In the genomic region with DNA sequence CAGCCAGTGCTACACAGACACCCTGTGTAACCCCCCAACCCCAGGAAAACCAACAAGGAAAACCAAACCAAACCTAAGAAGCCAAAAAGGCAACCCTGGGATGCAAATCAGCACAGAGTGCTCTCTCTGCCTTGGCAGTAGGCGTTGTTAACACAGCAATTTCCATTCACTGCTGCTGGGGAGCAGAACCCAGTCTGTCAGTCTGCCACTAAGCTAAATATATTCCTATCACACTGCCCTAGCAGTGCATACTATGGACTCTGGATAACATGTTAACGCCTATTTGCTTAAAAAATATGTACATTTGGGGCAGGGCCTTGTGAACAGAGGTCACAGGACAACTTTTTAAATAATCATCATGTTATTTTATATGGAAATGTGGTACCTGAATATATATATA, we compare ENCODE assay signal across 20 mouse cellular contexts. TPM values are rescaled to one million over a fixed set of nuclear protein-coding genes. Genes with fewer than 3 reads are reported as not detected.
DNase-seq lines count a peak whose midpoint lies in the region; ATAC-seq and TF ChIP-seq lines count a peak whose summit lies in the region.
"Had no signal": no experiment of that assay in that cellular context is flagged by ENCODE, and none has a peak within 500 bp of the region (broad histone marks: within the 10 kb centered on the region; RNA-seq: fewer than 3 reads in every experiment).

No protein-coding gene starts in this region.

- peaks cover 17% of the 10 kb centered on the region for H3K4me1 ChIP-seq in heart, embryonic 10.5 days
- peaks cover 20% of the 10 kb centered on the region for H3K4me1 ChIP-seq in liver, postnatal 0 days (ENCODE audit: insufficient read depth)
- H3K4me1 ChIP-seq in liver, embryonic 12.5 days: peaks cover 56% of the 10 kb centered on the region
- H3K4me1 ChIP-seq in intestine, embryonic 16.5 days (ENCODE audit: control insufficient read depth, insufficient read depth, low read length): peaks cover 24% of the 10 kb centered on the region

- TF ChIP-seq CTCF in liver, postnatal 0 days (IDR thresholded peaks at IDR 0.05; ENCODE audit: low read depth): no peak

- no peak for TF ChIP-seq EP300 in liver, postnatal 0 days (IDR thresholded peaks at IDR 0.05; ENCODE audit: low read depth)

- no peak for ATAC-seq in liver, postnatal 0 days
- ATAC-seq in liver, embryonic 12.5 days: no peak
- peak; percentile 34 for ATAC-seq in intestine, embryonic 16.5 days

- H3K27me3 ChIP-seq in heart, embryonic 10.5 days (ENCODE audit: insufficient read depth, poor library complexity, severe bottlenecking): no peaks in the 10 kb centered on the region
- no peaks in the 10 kb centered on the region for H3K27me3 ChIP-seq in liver, postnatal 0 days (ENCODE audit: insufficient read depth, low read length)
- no peaks in the 10 kb centered on the region for H3K27me3 ChIP-seq in liver, embryonic 12.5 days (replicated peaks)
- H3K27me3 ChIP-seq in intestine, embryonic 16.5 days (replicated peaks; ENCODE audit: control insufficient read depth, insufficient read depth, low read length): no peaks in the 10 kb centered on the region
- H3K27me3 ChIP-seq: embryonic facial prominence, embryonic 15.5 days; heart, embryonic 12.5 days; liver, embryonic 15.5 days; neural tube, embryonic 12.5 days had no signal

- peaks cover 17% of the 10 kb centered on the region; the same call in 1 of the 2 replicates for H3K36me3 ChIP-seq in heart, embryonic 10.5 days
- H3K36me3 ChIP-seq in liver, postnatal 0 days (replicated peaks; ENCODE audit: insufficient read depth, low read length): no peaks in the 10 kb centered on the region; the same call in 1 of the 2 replicates
- H3K36me3 ChIP-seq in liver, embryonic 12.5 days: peaks cover 21% of the 10 kb centered on the region
- H3K36me3 ChIP-seq in intestine, embryonic 16.5 days (ENCODE audit: control insufficient read depth, insufficient read depth, low read length): peaks cover 5% of the 10 kb centered on the region; the same call in 1 of the 2 replicates

- no peak overlapping the region for H3K4me3 ChIP-seq in heart, embryonic 10.5 days
- H3K4me3 ChIP-seq in liver, postnatal 0 days (ENCODE audit: low read depth, low read length): no peak overlapping the region
- no peak overlapping the region for H3K4me3 ChIP-seq in liver, embryonic 12.5 days
- H3K4me3 ChIP-seq in intestine, embryonic 16.5 days (ENCODE audit: low read length): no peak overlapping the region
- H3K4me3 ChIP-seq: embryonic facial prominence, embryonic 15.5 days; heart, embryonic 12.5 days; liver, embryonic 15.5 days; midbrain, embryonic 10.5 days; neural tube, embryonic 12.5 days had no signal

- 63% methylated on average over 2 of the region's 2 CpGs for WGBS in heart, embryonic 10.5 days
- 63% methylated on average over 2 of the region's 2 CpGs for WGBS in liver, postnatal 0 days (ENCODE audit: insufficient replicate concordance)
- 70% methylated on average over 2 of the region's 2 CpGs for WGBS in liver, embryonic 12.5 days (ENCODE audit: insufficient replicate concordance)
- 47% methylated on average over 2 of the region's 2 CpGs for WGBS in intestine, embryonic 16.5 days

- no peaks in the 10 kb centered on the region for H3K9me3 ChIP-seq in heart, embryonic 10.5 days
- no peaks in the 10 kb centered on the region for H3K9me3 ChIP-seq in liver, postnatal 0 days (ENCODE audit: low read length)
- H3K9me3 ChIP-seq in liver, embryonic 12.5 days (replicated peaks): no peaks in the 10 kb centered on the region
- no peaks in the 10 kb centered on the region for H3K9me3 ChIP-seq in intestine, embryonic 16.5 days (ENCODE audit: control insufficient read depth, low read length)
- H3K9me3 ChIP-seq: embryonic facial prominence, embryonic 15.5 days; G1E; heart, embryonic 12.5 days; liver, embryonic 15.5 days; neural tube, embryonic 12.5 days had no signal

- no peak overlapping the region for H3K27ac ChIP-seq in heart, embryonic 10.5 days
- no peak overlapping the region for H3K27ac ChIP-seq in liver, postnatal 0 days (ENCODE audit: low read depth)
- H3K27ac ChIP-seq in liver, embryonic 12.5 days: no peak overlapping the region
- H3K27ac ChIP-seq in intestine, embryonic 16.5 days (ENCODE audit: low read length): no peak overlapping the region
- H3K27ac ChIP-seq: embryonic facial prominence, embryonic 15.5 days; kidney, postnatal 0 days; liver, embryonic 15.5 days; midbrain, embryonic 10.5 days; neural tube, embryonic 12.5 days had no signal

- DNase-seq in heart, adult 11 months: peak; percentile 64
- DNase-seq in heart, embryonic 10.5 days (ENCODE audit: low spot score): no peak
- DNase-seq in liver, postnatal 0 days: no peak
- no peak for DNase-seq in cerebellum, adult 18-20 months
- DNase-seq in right cerebral cortex, postnatal 25 days: no peak
- DNase-seq: cerebellum, postnatal 14 days; embryo, embryonic 11 days; gastrocnemius, postnatal 25 days; kidney, adult 11 months; right cerebral cortex, postnatal 4 days; thymus, adult 2 months had no signal

- H3K4me2 ChIP-seq in liver, postnatal 0 days (ENCODE audit: low read depth, low read length): no peak overlapping the region
- no peak overlapping the region for H3K4me2 ChIP-seq in liver, embryonic 12.5 days
- H3K4me2 ChIP-seq in intestine, embryonic 16.5 days (ENCODE audit: low read depth, low read length): no peak overlapping the region
- H3K4me2 ChIP-seq: embryonic facial prominence, embryonic 15.5 days; heart, embryonic 12.5 days; liver, embryonic 15.5 days; neural tube, embryonic 12.5 days had no signal

- H3K9ac ChIP-seq in liver, postnatal 0 days (replicated peaks): 0 out of 2 replicates have a peak overlapping the region, but pooled peaks have one; percentile 21
- H3K9ac ChIP-seq in liver, embryonic 12.5 days: no peak overlapping the region
- no peak overlapping the region for H3K9ac ChIP-seq in intestine, embryonic 16.5 days (ENCODE audit: low read depth, low read length)
- H3K9ac ChIP-seq: embryonic facial prominence, embryonic 15.5 days; heart, embryonic 12.5 days; liver, embryonic 15.5 days; neural tube, embryonic 12.5 days had no signal

RNA-seq across cellular contexts. Expression of gene Mcmbp, which starts 8.7 kb away (rescaled TPM):
- polyA plus RNA-seq in heart, embryonic 10.5 days (2016; fragmentation: Nextera tagmentation; extraction: Ambion mirVana): 44.4 and 51.9 TPM in 2 replicates
- 19.5 and 19.9 TPM in 2 replicates for polyA plus RNA-seq in liver, postnatal 0 days (2015; fragmentation: Nextera tagmentation; extraction: Ambion mirVana)
- 41.9 and 42.5 TPM in 2 replicates for polyA plus RNA-seq in liver, embryonic 12.5 days (2016; fragmentation: Nextera tagmentation; extraction: Ambion mirVana)
- 35.3 and 40.2 TPM in 2 replicates for polyA plus RNA-seq in intestine, embryonic 16.5 days (2015; fragmentation: Nextera tagmentation; extraction: Ambion mirVana)

RNA-seq across cellular contexts. Expression of gene Sec23ip, which starts 13.2 kb away (rescaled TPM):
- polyA plus RNA-seq in heart, embryonic 10.5 days (2016; fragmentation: Nextera tagmentation; extraction: Ambion mirVana): 37.4 and 42.7 TPM in 2 replicates
- 10.2 and 11.3 TPM in 2 replicates for polyA plus RNA-seq in liver, postnatal 0 days (2015; fragmentation: Nextera tagmentation; extraction: Ambion mirVana)
- polyA plus RNA-seq in liver, embryonic 12.5 days (2016; fragmentation: Nextera tagmentation; extraction: Ambion mirVana): 27.4 and 27.7 TPM in 2 replicates
- 28.9 and 29.7 TPM in 2 replicates for polyA plus RNA-seq in intestine, embryonic 16.5 days (2015; fragmentation: Nextera tagmentation; extraction: Ambion mirVana)
